Mouse (Mus musculus) testis, adult 10 weeks (tissue): Measurements from ENCODE around the gene Nkx2-5. TPM values are rescaled to one million over a fixed set of nuclear protein-coding genes. Genes with fewer than 3 reads are reported as not detected.

Experiments
- polyA plus RNA-seq: library from polyadenylated mRNA; stranded (reverse); fragments of 350-450 nt; fragmentation: Illumina TruSeq; extraction: RNeasy Lipid Tissue Mini Kit (QIAGEN cat#74804); gene quantifications from one replicate; pipeline ENCODE4 v1.2.3, GENCODE M21; 2014; ENCODE audit warnings: low read depth, low replicate concordance

Gene Nkx2-5
- not detected for polyA plus RNA-seq

DNA sequence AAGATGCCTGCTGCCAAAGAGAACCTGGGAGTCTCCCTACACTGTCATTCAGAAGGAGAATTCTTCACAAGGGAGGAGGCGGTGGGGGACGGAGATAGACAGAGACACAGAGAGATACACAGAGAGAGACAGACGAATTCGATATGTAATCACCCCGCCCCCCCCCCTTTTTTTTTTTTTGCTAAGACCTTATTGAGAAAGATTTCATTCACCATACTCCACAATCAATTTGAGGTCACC lies at the start of gene Nkx2-5:
Gene Nkx2-5 (minus strand): TSS at position 101 of the 240 bp plus-strand sequence.

Other genes with a start within 250 kb of the Nkx2-5 start
- 23.1 TPM for gene Atp6v0e, start 181.8 kb downstream of the Nkx2-5 start, polyA plus RNA-seq
- gene Crebrf, start 129.4 kb downstream of the Nkx2-5 start, polyA plus RNA-seq = 85.1 TPM
- gene Bnip1, start 63.9 kb downstream of the Nkx2-5 start, polyA plus RNA-seq = 20.4 TPM
- 0.85 TPM for gene Kifc5b, start 72.1 kb upstream of the Nkx2-5 start, polyA plus RNA-seq
- gene Phf1, start 88.0 kb upstream of the Nkx2-5 start, polyA plus RNA-seq = 8.5 TPM
- gene Cuta, start 94.6 kb upstream of the Nkx2-5 start, polyA plus RNA-seq = 4.3 TPM
- 6.9 TPM for gene Syngap1, start 96.2 kb upstream of the Nkx2-5 start, polyA plus RNA-seq
- 13.9 TPM for gene Zbtb9, start 128.2 kb upstream of the Nkx2-5 start, polyA plus RNA-seq
- 0.73 TPM for gene Bak1, start 184.0 kb upstream of the Nkx2-5 start, polyA plus RNA-seq
- gene Itpr3, start 212.3 kb upstream of the Nkx2-5 start, polyA plus RNA-seq = 0.42 TPM